Mouse (Mus musculus) embryonic facial prominence, embryonic 11.5 days (tissue): ENCODE measurements around the gene Rars2. TPM values are rescaled to one million over a fixed set of nuclear protein-coding genes. Genes with fewer than 3 reads are reported as not detected.

Experiments used
- polyA plus RNA-seq: library from polyadenylated mRNA; unstranded; fragments of >200 nt; fragmentation: Nextera tagmentation; extraction: Ambion mirVana; gene quantifications from 2 replicates; pipeline ENCODE4 v1.2.1, GENCODE M21; 2014

Gene Rars2
- polyA plus RNA-seq, 1 experiment from 2014 or later = 80.6 TPM

Other genes starting within 250 kb of the Rars2 start
- 80.7 and 84.6 TPM in 2 replicates for gene Akirin2, start 64.0 kb upstream of the Rars2 start, polyA plus RNA-seq
- 126 and 135 TPM in 2 replicates for gene Orc3, start within 50 bp of the Rars2 start, polyA plus RNA-seq
- gene Slc35a1, start 72.5 kb downstream of the Rars2 start, polyA plus RNA-seq = 40.2 and 41.1 TPM in 2 replicates
- gene Cfap206, start 115.2 kb downstream of the Rars2 start, polyA plus RNA-seq = 0.74 and 1.2 TPM in 2 replicates
- gene Gm136, start 141.3 kb downstream of the Rars2 start, polyA plus RNA-seq = not detected in 2 replicates
- gene Smim8, start 163.5 kb downstream of the Rars2 start, polyA plus RNA-seq = 47.1 and 54.7 TPM in 2 replicates